Mouse (Mus musculus) E14TG2a.4 (cell line): ENCODE measurements at regions not wholly inside any gene's neighbourhood (a gene's known extent, or its start where the extent isn't known, plus 50 kb on each side); places are given as distances from the start of the nearest gene placed in this dataset.
"Not testable (repeated sequence)": the region's sequence is repeated elsewhere in the genome, so short reads cannot be mapped to it uniquely, and the experiment has no call there.

Experiments used
- H3K27me3 ChIP-seq: 2 replicates; pipeline ENCODE4 v1.6.1; 2014; ENCODE audit warnings: low read length, control low read depth; ENCODE audit not compliant: insufficient read depth
- H3K36me3 ChIP-seq: 2 replicates; pipeline ENCODE4 v1.6.1; 2014; ENCODE audit warnings: low read length, control low read depth; ENCODE audit not compliant: insufficient read depth
- H3K4me1 ChIP-seq: replicated peaks from 2 replicates; pipeline ENCODE4 v1.6.1; 2014; ENCODE audit warnings: low read depth, low read length, control low read depth
- H3K4me3 ChIP-seq: replicated peaks from 2 replicates; pipeline ENCODE4 v1.5.1; 2014; ENCODE audit warnings: mild to moderate bottlenecking, low read length
- H3K9me3 ChIP-seq: 2 replicates; pipeline ENCODE4 v1.6.1; 2014; ENCODE audit warnings: low read length, control low read depth
- CTCF ChIP-seq: conservative IDR thresholded peaks from 2 replicates; pipeline ENCODE4 v1.5.1; 2014; ENCODE audit warnings: low read length
- NANOG ChIP-seq: IDR thresholded peaks from 2 replicates; pipeline ENCODE4 v1.6.1; 2014; ENCODE audit warnings: borderline replicate concordance, low read length, mixed read lengths
- POU5F1 ChIP-seq: IDR thresholded peaks from 2 replicates; pipeline ENCODE4 v1.6.1; 2014; ENCODE audit warnings: low read length, borderline replicate concordance

- Histone ChIP-seq H3K4me3 (no peak overlapping the region), H3K36me3 (no peaks in the 10 kb centered on the region), H3K9me3 (peaks cover 9% of the 10 kb centered on the region), H3K4me1 (no peaks in the 10 kb centered on the region), H3K27me3 (no peaks in the 10 kb centered on the region)
- TF ChIP-seq CTCF (no peak), POU5F1 (no peak), NANOG (no peak)
Observed at GRCm38 (mm10) chr3:16071906-16072305, 65.7 kb upstream of the Gm5150 start.

GRCm38 (mm10) chr3:16070963-16071362 lies 64.7 kb upstream of the Gm5150 start:
- H3K9me3 ChIP-seq, result peaks cover 8% of the 10 kb centered on the region
- no peaks in the 10 kb centered on the region for H3K27me3 ChIP-seq
- H3K4me3 ChIP-seq, result no peak overlapping the region
- no peaks in the 10 kb centered on the region for H3K4me1 ChIP-seq
- no peak for TF ChIP-seq POU5F1
- no peak for TF ChIP-seq CTCF
- no peak for TF ChIP-seq NANOG
- no peaks in the 10 kb centered on the region for H3K36me3 ChIP-seq

GRCm38 (mm10) chr3:16057709-16058108 lies 51.5 kb upstream of the Gm5150 start:
- H3K36me3 ChIP-seq, H3K4me3 ChIP-seq, H3K27me3 ChIP-seq, H3K4me1 ChIP-seq: not testable (repeated sequence)
- H3K9me3 ChIP-seq, result peaks cover 22% of the 10 kb centered on the region
